Comparison of ENCODE assay signal across 23 mouse cellular contexts in genomic region chr16:64973533-64974305, GRCm38 (mm10).
A peak's percentile ranks its signal among the peaks of the same experiment; 100 is the strongest.
DNase-seq lines count a peak whose midpoint lies in the region; ATAC-seq lines count a peak whose summit lies in the region.
"Had no signal": no experiment of that assay in that cellular context is flagged by ENCODE, and none has a peak within 500 bp of the region (broad histone marks: within the 10 kb centered on the region; RNA-seq: fewer than 3 reads in every experiment).

No protein-coding gene starts in this region.

- H3K4me3 ChIP-seq in intestine, embryonic 15.5 days (replicated peaks) = no peak overlapping the region
- H3K4me3 ChIP-seq: embryonic facial prominence, embryonic 13.5 days; gastrocnemius, adult 2 months; heart, embryonic 13.5 days; hindbrain, embryonic 12.5 days; hindbrain, embryonic 15.5 days had no signal

- H3K4me1 ChIP-seq in intestine, embryonic 15.5 days (replicated peaks) = no peaks in the 10 kb centered on the region
- H3K4me1 ChIP-seq: embryonic facial prominence, embryonic 13.5 days; heart, embryonic 13.5 days; hindbrain, embryonic 12.5 days; hindbrain, embryonic 15.5 days had no signal

- H3K4me2 ChIP-seq in intestine, embryonic 15.5 days (replicated peaks) = no peak overlapping the region
- H3K4me2 ChIP-seq: embryonic facial prominence, embryonic 13.5 days; heart, embryonic 13.5 days; hindbrain, embryonic 12.5 days; hindbrain, embryonic 15.5 days had no signal

- no peaks in the 10 kb centered on the region for H3K36me3 ChIP-seq in intestine, embryonic 15.5 days
- H3K36me3 ChIP-seq: embryonic facial prominence, embryonic 13.5 days; heart, embryonic 13.5 days; hindbrain, embryonic 12.5 days; hindbrain, embryonic 15.5 days had no signal

- no peaks in the 10 kb centered on the region for H3K9me3 ChIP-seq in intestine, embryonic 15.5 days
- H3K9me3 ChIP-seq: embryonic facial prominence, embryonic 13.5 days; hindbrain, embryonic 12.5 days; hindbrain, embryonic 15.5 days had no signal

- ATAC-seq in CD4-positive, CD25-positive, alpha-beta regulatory T cell, adult 4 months = peak; percentile 64
- peak; percentile 52 for ATAC-seq in inflammation-experienced regulatory T-cells, adult 6 months
- ATAC-seq in intestine, embryonic 15.5 days = no peak
- no peak for ATAC-seq in megakaryocyte progenitor cell, adult 5-6 weeks (replicated peaks; ENCODE audit: poor library complexity)
- ATAC-seq: forebrain, embryonic 14.5 days; forebrain, postnatal 0 days; intestine, embryonic 16.5 days had no signal

- 63% methylated on average over 4 of the region's 4 CpGs for WGBS in intestine, embryonic 15.5 days

- no peak overlapping the region for H3K9ac ChIP-seq in intestine, embryonic 15.5 days
- H3K9ac ChIP-seq: embryonic facial prominence, embryonic 13.5 days; forebrain, postnatal 0 days; heart, embryonic 13.5 days; hindbrain, embryonic 12.5 days; hindbrain, embryonic 15.5 days had no signal

- H3K27ac ChIP-seq in intestine, embryonic 15.5 days = no peak overlapping the region
- H3K27ac ChIP-seq: embryonic facial prominence, embryonic 13.5 days; gastrocnemius, adult 2 months; heart, embryonic 13.5 days; hindbrain, embryonic 12.5 days; hindbrain, embryonic 15.5 days had no signal

- no peaks in the 10 kb centered on the region for H3K27me3 ChIP-seq in intestine, embryonic 15.5 days (replicated peaks)
- H3K27me3 ChIP-seq: embryonic facial prominence, embryonic 13.5 days; heart, embryonic 13.5 days; hindbrain, embryonic 12.5 days; hindbrain, embryonic 15.5 days had no signal

- peak; percentile 4 to 21 for DNase-seq in spleen, postnatal 36 days (ENCODE audit: low spot score in 2 of 2)
- no peak for DNase-seq in spleen, adult 12 weeks (ENCODE audit: low spot score)
- DNase-seq: adrenal gland, postnatal 10 days; adrenal gland, postnatal 36 days; cerebellum, adult 18-20 months; cerebellum, adult 9-11 months; cerebellum, postnatal 25 days; forebrain, postnatal 0 days; gastrocnemius, adult 2 months; gastrocnemius, postnatal 14 days; heart, adult 11 months; heart, postnatal 14 days; kidney, adult 18-20 months had no signal

Comparison
In these comparisons a context has a peak if more than half of its experiments do, and no peak if none do; other contexts are left out.
1. ATAC-seq: peak in CD4-positive, CD25-positive, alpha-beta regulatory T cell, adult 4 months (single experiment) and inflammation-experienced regulatory T-cells, adult 6 months (single experiment); none in intestine, embryonic 15.5 days (single experiment) and megakaryocyte progenitor cell, adult 5-6 weeks (single experiment).